Mouse (Mus musculus) MEL (cell line): ENCODE measurements at regions not wholly inside any gene's neighbourhood (a gene's known extent, or its start where the extent isn't known, plus 50 kb on each side); places are given as distances from the start of the nearest gene placed in this dataset.
A peak's percentile ranks its signal among the peaks of the same experiment; 100 is the strongest.

ENCODE experiments used
- DNase-seq: peaks from one replicate; pipeline ENCODE4 v3.0.0; 2011; ENCODE audit warnings: low read depth, low spot score
- H3K27ac ChIP-seq: 2 replicates; pipeline ENCODE4 v1.5.1; 2012; ENCODE audit warnings: low read depth, mild to moderate bottlenecking, control low read depth, low read length, moderate library complexity; ENCODE audit not compliant: control insufficient read depth
- H3K27me3 ChIP-seq, 2 experiments: fragments of 150-350 bp in 1 of 2; sonication (generic) in 1 of 2; 2 replicates each; pipeline ENCODE4 v1.6.1; 2012; ENCODE audit warnings: low read length in 2 of 2, mild to moderate bottlenecking in 2 of 2, improper control_type of control experiment in 1 of 2, moderate library complexity in 1 of 2; ENCODE audit not compliant: insufficient read depth in 2 of 2, control insufficient read depth in 1 of 2
- H3K36me3 ChIP-seq, 2 experiments: 2 replicates each; pipeline ENCODE4 v1.6.1; 2012 to 2014; ENCODE audit warnings: low read length in 2 of 2, improper control_type of control experiment in 1 of 2, inconsistent platforms in 1 of 2, mild to moderate bottlenecking in 1 of 2; ENCODE audit not compliant: insufficient read depth in 2 of 2, control insufficient read depth in 1 of 2
- H3K4me1 ChIP-seq, 2 experiments: fragments of 150-350 bp in 1 of 2; sonication (generic) in 1 of 2; 2 replicates each; pipeline ENCODE4 v1.6.1; 2012; ENCODE audit warnings: low read length in 2 of 2, improper control_type of control experiment in 1 of 2, mild to moderate bottlenecking in 1 of 2; ENCODE audit not compliant: insufficient read depth in 2 of 2, control insufficient read depth in 1 of 2
- H3K4me3 ChIP-seq, 2 experiments: fragments of 150-350 bp in 1 of 2; sonication (generic) in 1 of 2; 2 replicates each; pipeline ENCODE4 v1.5.1; 2012; ENCODE audit warnings: low read depth in 2 of 2, low read length in 2 of 2, mild to moderate bottlenecking in 2 of 2, moderate library complexity in 2 of 2, control low read depth in 1 of 2, improper control_type of control experiment in 1 of 2; ENCODE audit not compliant: control insufficient read depth in 1 of 2, insufficient read depth in 1 of 2
- H3K79me2 ChIP-seq: 2 replicates; pipeline ENCODE4 v1.6.1; 2012; ENCODE audit warnings: mild to moderate bottlenecking, low read length, moderate library complexity; ENCODE audit not compliant: control insufficient read depth, poor library complexity, insufficient read depth
- H3K9ac ChIP-seq: 2 replicates; pipeline ENCODE4 v1.6.1; 2012; ENCODE audit warnings: low read depth, mild to moderate bottlenecking, control low read depth, low read length, moderate library complexity; ENCODE audit not compliant: control insufficient read depth, poor library complexity, severe bottlenecking
- H3K9me3 ChIP-seq: fragments of 150-350 bp; sonication (generic); replicated peaks from 2 replicates; pipeline ENCODE4 v1.6.1; 2012; ENCODE audit warnings: mild to moderate bottlenecking, low read length, improper control_type of control experiment, moderate library complexity; ENCODE audit not compliant: insufficient read depth
- CTCF ChIP-seq, 3 experiments: IDR thresholded peaks in 2 of 3; conservative IDR thresholded peaks in 1 of 3; 2 replicates each; pipeline ENCODE4 v1.5.1; 2011 to 2012; ENCODE audit warnings: low read length in 3 of 3, low read depth in 2 of 3, mild to moderate bottlenecking in 2 of 3, improper control_type of control experiment in 1 of 3, inconsistent platforms in 1 of 3, mixed read lengths in 1 of 3, moderate library complexity in 1 of 3; ENCODE audit not compliant: control insufficient read depth in 1 of 3, insufficient read depth in 1 of 3, poor library complexity in 1 of 3, severe bottlenecking in 1 of 3
- ELF1 ChIP-seq: IDR thresholded peaks from 2 replicates; pipeline ENCODE4 v1.6.1; 2014; ENCODE audit warnings: low read depth, mild to moderate bottlenecking, inconsistent platforms, low read length, improper control_type of control experiment, moderate library complexity
- HCFC1 ChIP-seq: IDR thresholded peaks from 2 replicates; pipeline ENCODE4 v1.6.1; 2012; ENCODE audit warnings: low read depth, mild to moderate bottlenecking, inconsistent platforms, low read length, improper control_type of control experiment, moderate library complexity
- JUND ChIP-seq: IDR thresholded peaks from 2 replicates; pipeline ENCODE4 v1.6.1; 2011; ENCODE audit warnings: low read depth, mild to moderate bottlenecking, improper control_type of control experiment, low read length
- MAZ ChIP-seq: IDR thresholded peaks from 2 replicates; pipeline ENCODE4 v1.6.1; 2012; ENCODE audit warnings: low read depth, mild to moderate bottlenecking, inconsistent platforms, low read length, improper control_type of control experiment
- MYB ChIP-seq: IDR thresholded peaks from 2 replicates; pipeline ENCODE4 v1.6.1; 2011; ENCODE audit warnings: mild to moderate bottlenecking, low read depth, low read length, improper control_type of control experiment
- NRF1 ChIP-seq: IDR thresholded peaks from 2 replicates; pipeline ENCODE4 v1.6.1; 2014; ENCODE audit warnings: low read depth, mild to moderate bottlenecking, inconsistent platforms, low read length, improper control_type of control experiment, moderate library complexity; ENCODE audit not compliant: poor library complexity, insufficient read depth, severe bottlenecking
- RAD21 ChIP-seq: IDR thresholded peaks from 2 replicates; pipeline ENCODE4 v1.6.1; 2011; ENCODE audit warnings: mild to moderate bottlenecking, low read depth, low read length, improper control_type of control experiment
- SMC3 ChIP-seq: IDR thresholded peaks from 2 replicates; pipeline ENCODE4 v1.6.1; 2011; ENCODE audit warnings: low read depth, low read length, improper control_type of control experiment
- TCF12 ChIP-seq: IDR thresholded peaks from 2 replicates; pipeline ENCODE4 v1.6.1; 2014; ENCODE audit warnings: low read depth, mild to moderate bottlenecking, inconsistent platforms, low read length, improper control_type of control experiment, moderate library complexity
- USF1 ChIP-seq: IDR thresholded peaks from 2 replicates; pipeline ENCODE4 v1.6.1; 2014; ENCODE audit warnings: low read depth, mild to moderate bottlenecking, inconsistent platforms, low read length, improper control_type of control experiment, moderate library complexity
- USF2 ChIP-seq, 2 experiments: IDR thresholded peaks; 2 replicates each; pipeline ENCODE4 v1.6.1; 2011 to 2012; ENCODE audit warnings: improper control_type of control experiment in 2 of 2, low read length in 2 of 2, borderline replicate concordance in 1 of 2, inconsistent platforms in 1 of 2, low read depth in 1 of 2, mild to moderate bottlenecking in 1 of 2; ENCODE audit not compliant: insufficient read depth in 1 of 2
- ZC3H11A ChIP-seq: IDR thresholded peaks from 2 replicates; pipeline ENCODE4 v1.6.1; 2012; ENCODE audit warnings: low read depth, mild to moderate bottlenecking, inconsistent platforms, low read length, improper control_type of control experiment
- ZKSCAN1 ChIP-seq: IDR thresholded peaks from 2 replicates; pipeline ENCODE4 v1.6.1; 2012; ENCODE audit warnings: low read depth, mild to moderate bottlenecking, inconsistent platforms, low read length, improper control_type of control experiment, moderate library complexity

DNA sequence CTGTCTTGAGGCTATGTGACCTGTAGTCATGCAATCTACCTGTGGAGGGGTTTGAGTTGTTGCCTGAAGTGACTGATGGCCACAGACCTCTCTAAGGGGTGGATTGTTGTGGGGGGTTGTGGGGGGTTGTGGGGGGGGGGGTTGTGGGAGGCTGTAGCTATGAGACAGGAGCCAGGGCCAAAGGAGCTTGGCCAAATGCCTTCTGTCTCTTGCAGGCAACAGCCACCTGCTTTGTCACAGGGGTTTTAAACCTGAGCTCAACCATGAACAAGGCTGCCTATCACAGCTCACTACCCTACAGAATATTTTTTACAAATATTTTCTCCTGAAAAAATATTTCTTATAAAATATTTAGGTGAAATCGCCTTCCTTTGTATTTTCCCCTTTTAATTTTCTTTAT is 5339.0 kb downstream of the 9330182O14Rik start:
- Histone ChIP-seq H3K27ac (no peak overlapping the region), H3K27me3 (no peaks in the 10 kb centered on the region), H3K4me1 (no peaks in the 10 kb centered on the region), H3K9me3 (no peaks in the 10 kb centered on the region), H3K36me3 (no peaks in the 10 kb centered on the region), H3K79me2 (no peaks in the 10 kb centered on the region), H3K9ac (no peak overlapping the region)
- no peak for TF ChIP-seq USF2 (IDR thresholded peaks at IDR 0.05; ENCODE audit: borderline replicate concordance in 1 of 2, insufficient read depth in 1 of 2, low read depth in 1 of 2, low read length in 2 of 2)
- no peak for TF ChIP-seq JUND
- no peak for TF ChIP-seq NRF1
- no peak for TF ChIP-seq CTCF (IDR thresholded peaks at IDR 0.05 in 2 of 3, conservative IDR thresholded peaks at IDR 0.05 in 1 of 3; ENCODE audit: control insufficient read depth in 1 of 3, insufficient read depth in 1 of 3, low read depth in 2 of 3, low read length in 3 of 3, poor library complexity in 1 of 3, severe bottlenecking in 1 of 3)
- no peak for TF ChIP-seq ZKSCAN1
- TF ChIP-seq USF1 = no peak
- TF ChIP-seq MAZ = no peak
- TF ChIP-seq TCF12 = no peak
- no peak for TF ChIP-seq HCFC1
- TF ChIP-seq RAD21 = no peak
- no peak for TF ChIP-seq MYB
- TF ChIP-seq, all 39 proteins: peak for 0
- no peak for DNase-seq
- H3K4me3 ChIP-seq = no peak overlapping the region

DNA sequence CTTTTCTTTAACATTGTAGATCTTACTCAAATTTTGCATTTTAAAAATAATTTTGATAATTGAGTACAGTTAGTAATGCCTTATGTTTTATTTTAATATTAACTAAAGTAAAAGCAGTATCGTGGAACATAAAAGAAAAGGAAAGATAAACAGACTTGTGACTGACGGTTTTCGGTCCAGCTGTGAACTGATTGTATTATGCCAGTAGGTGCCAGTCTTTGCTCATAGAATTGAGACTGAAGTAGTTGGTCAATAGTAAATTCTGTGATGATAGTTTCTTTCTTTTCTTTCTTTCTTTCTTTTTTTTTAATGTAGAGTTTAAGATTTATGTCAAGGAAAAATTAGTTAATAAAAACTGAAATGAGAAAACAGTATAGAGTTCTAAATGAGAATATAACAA is 5376.1 kb downstream of the 9330182O14Rik start:
- Histone ChIP-seq H3K4me1 (no peaks in the 10 kb centered on the region), H3K79me2 (no peaks in the 10 kb centered on the region), H3K36me3 (no peaks in the 10 kb centered on the region), H3K9ac (no peak overlapping the region), H3K27me3 (no peaks in the 10 kb centered on the region), H3K4me3 (no peak overlapping the region), H3K9me3 (no peaks in the 10 kb centered on the region), H3K27ac (no peak overlapping the region)
- peak; percentile 33 for TF ChIP-seq ZC3H11A
- TF ChIP-seq ELF1 = no peak
- TF ChIP-seq CTCF (IDR thresholded peaks at IDR 0.05 in 2 of 3, conservative IDR thresholded peaks at IDR 0.05 in 1 of 3; ENCODE audit: control insufficient read depth in 1 of 3, insufficient read depth in 1 of 3, low read depth in 2 of 3, low read length in 3 of 3, poor library complexity in 1 of 3, severe bottlenecking in 1 of 3) = peak in 1 of 3 experiments; percentile 39; a peak in 2 of 6 replicates
- no peak for TF ChIP-seq ZKSCAN1
- TF ChIP-seq SMC3 = peak; percentile 47
- TF ChIP-seq RAD21 = peak; percentile 49
- DNase-seq = peak; percentile 4
